Mouse (Mus musculus): ENCODE results near the gene Hace1. TPM values are rescaled to one million over a fixed set of nuclear protein-coding genes. Genes with fewer than 3 reads are reported as not detected.

The Hace1 gene
- total RNA-seq, 2 experiments from 2014 or later = 2.5 to 3.2 TPM

- DNase-seq = no peak
Measured at GRCm38 (mm10) chr10:45698930-45699329, 121.3 kb downstream of the Hace1 start.

- no peak for DNase-seq
Measured at GRCm38 (mm10) chr10:45706849-45707248, 129.2 kb downstream of the Hace1 start.

GRCm38 (mm10) chr10:45710848-45711247 lies 133.2 kb downstream of the Hace1 start:
- DNase-seq = no peak

- DNase-seq = no peak
Measured at GRCm38 (mm10) chr10:45711348-45711747, 133.7 kb downstream of the Hace1 start.

Small RNAs within 50 kb of the gene (microRNA-seq; reads per million reads assigned to microRNA genes)
- gene Gm27731 (ENCODE audit: borderline replicate concordance in 2 of 2) = 0 reads per million in 2 experiments

Other genes starting within 250 kb of the Hace1 start
- gene Bves, start 242.1 kb upstream of the Hace1 start, total RNA-seq (2021) = 10 to 100 TPM; 38.2 to 39.0 TPM
- gene Lin28b, start 91.4 kb upstream of the Hace1 start, total RNA-seq (2021) = not detected

All from gastrocnemius, postnatal 25 days (tissue).